Mouse (Mus musculus) adrenal gland, postnatal 25 days (tissue): ENCODE data around the gene Fermt3. TPM values are rescaled to one million over a fixed set of nuclear protein-coding genes. Genes with fewer than 3 reads are reported as not detected.

Experiments
- DNase-seq: peaks from one replicate; pipeline ENCODE4 v3.0.0; 2021; ENCODE audit warnings: mixed read lengths
- total RNA-seq: library from RNA; stranded (reverse); gene quantifications from 2 replicates; pipeline ENCODE4 v1.2.3, GENCODE M21; 2021

Gene Fermt3
- total RNA-seq, 1 experiment from 2014 or later = 4.2 TPM

DNA sequence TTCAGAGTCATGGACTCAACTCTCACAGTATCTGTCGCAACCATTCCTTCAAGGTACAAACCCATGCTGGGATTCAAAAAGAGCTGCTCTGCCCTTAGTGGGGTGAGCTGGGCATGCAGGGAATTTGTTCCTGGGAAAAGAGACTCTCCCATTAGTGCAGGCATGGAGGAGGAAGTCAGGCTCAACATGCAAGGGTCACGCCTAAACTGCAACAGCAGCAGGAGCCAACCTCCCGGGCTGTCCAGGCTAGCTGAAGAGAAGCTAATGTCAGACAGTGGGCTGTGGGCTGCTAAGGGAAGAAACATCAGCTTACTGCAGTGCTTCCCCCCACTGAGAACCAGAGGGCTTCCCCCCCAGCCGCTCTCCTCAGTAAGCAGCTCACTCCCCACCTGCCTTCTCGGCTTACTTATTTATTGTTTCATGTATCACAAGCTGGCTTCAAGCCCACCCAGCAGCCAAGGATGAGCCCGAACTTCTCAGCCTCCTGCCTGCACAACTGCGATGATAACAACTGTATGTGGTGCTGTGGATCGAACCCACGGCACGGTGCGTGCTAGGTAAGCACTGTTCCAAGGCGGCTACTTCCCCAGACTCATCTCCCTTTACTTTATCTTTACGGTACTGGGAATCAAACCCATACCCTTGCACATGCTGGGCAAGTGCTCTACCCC, 46.9 kb downstream of the Fermt3 start:
- no peak for DNase-seq

DNA sequence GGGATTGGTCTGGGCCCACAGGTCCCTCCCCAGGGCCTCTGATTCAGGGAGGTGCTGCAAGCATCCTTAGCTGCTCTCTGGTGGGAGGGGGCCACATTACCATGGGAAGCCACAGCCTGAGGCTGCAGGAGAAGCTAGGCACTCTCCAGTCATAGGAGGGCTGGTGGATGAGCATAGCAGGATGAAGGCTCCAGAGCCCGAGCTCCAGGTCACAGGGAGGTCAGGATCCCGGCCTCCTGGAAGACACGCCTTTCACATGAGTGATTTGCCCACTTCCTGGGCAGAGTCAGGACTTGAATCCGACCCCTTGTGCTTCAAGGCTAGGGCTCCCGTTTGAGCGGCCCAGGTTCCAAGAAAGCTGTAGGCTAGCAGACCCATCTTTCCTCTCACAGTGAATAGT, 47.6 kb downstream of the Fermt3 start:
- no peak for DNase-seq

DNA sequence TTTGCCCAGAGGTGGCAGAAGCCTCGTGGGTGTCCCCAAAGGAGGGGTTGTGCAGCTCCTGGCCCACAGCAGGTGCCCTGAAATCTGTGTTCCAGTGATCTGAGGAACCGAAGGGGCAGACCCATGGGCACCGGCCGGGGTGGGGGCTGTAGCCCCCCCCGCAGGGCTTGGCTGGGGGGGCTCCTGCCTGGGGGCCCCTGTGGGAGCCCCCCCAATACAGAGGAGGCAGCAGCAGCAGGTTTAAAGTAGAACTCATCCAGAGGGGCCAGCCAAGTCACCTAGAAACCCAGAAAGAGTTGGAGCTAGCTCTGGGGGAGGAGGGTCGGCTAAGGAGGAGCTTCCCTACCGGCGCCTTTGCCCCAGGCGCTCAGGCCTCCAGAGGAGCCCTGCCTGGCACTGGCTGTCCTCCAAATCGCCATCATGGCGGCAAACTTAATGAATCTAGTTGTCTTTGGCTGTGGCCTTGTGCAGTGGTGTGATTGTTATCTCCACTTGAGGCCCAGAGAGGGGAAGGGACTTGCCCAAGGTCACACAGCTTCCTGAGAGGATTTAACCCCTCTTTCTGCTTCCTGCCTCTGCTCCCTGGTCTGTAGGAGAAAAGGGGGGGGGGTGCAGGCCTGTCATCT, 48.7 kb downstream of the Fermt3 start:
- DNase-seq = no peak

- peak; percentile 89 for DNase-seq
Measured at GRCm38 (mm10) chr19:6969665-6970381, 49.4 kb downstream of the Fermt3 start.

GRCm38 (mm10) chr19:6969291-6969664, 50.0 kb downstream of the Fermt3 start:
- DNase-seq = no peak

GRCm38 (mm10) chr19:6968491-6969271, 50.6 kb downstream of the Fermt3 start:
- DNase-seq = no peak

DNA sequence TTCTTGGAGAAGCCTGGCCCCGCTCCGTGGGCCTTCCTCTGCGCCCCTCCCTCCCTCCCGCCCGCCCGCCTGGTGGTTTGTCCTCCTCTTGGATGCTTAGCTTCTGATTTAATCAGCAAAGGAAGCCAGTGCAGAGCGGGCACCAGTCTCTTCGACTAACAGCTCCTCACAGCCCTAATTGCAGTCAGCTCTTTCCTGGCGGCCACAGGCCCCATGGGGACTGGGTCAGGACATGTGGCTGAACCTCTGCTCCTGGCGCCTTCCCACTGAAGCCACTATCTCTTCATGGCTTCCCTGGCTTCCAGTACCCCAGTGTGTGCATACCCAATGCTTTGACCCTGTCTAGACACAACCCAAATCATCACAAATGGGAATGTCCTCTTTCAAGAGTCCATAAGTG, 62.8 kb downstream of the Fermt3 start:
- DNase-seq = no peak

- no peak for DNase-seq
Measured at GRCm38 (mm10) chr19:6955424-6955823, 63.8 kb downstream of the Fermt3 start.

- DNase-seq = peak; percentile 65
Measured at GRCm38 (mm10) chr19:6954046-6954445, 65.2 kb downstream of the Fermt3 start.

GRCm38 (mm10) chr19:6952712-6953037, 66.6 kb downstream of the Fermt3 start:
- DNase-seq = peak; percentile 73

DNA sequence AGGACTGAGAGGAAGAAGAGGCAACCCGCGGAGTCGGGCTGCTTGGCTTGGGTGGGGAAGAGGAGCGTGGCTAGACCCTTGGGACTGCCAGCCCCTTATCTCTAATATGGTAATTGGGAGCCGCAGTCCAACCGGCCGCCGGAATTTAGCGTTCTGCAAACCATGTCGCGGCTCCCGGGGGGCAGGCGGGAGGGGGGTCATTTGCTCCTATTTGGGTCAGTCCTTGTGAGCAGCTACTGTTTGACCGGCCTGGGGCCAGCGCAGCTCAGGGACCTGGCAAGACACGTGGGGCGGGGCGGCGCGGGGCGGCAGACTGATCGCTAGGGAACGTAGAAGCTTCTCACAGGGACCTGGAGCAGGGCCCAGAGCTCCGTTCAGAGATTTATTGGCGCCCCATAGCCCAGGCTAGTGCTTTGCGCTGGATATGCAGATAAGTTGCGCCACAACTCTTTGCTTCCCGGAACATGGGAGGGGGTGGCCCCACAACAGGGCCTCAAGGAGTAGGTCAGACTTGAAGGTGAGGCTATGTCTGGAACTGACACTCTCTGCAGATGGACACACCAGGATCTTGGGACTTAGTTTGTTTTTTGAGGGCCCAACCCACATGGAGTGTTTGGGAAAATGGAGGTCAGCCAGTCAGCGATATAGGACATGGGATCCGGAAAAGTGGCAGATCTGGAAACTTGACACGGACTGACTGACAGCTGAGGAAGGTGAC, 67.1 kb downstream of the Fermt3 start:
- DNase-seq = peak; percentile 88

DNA sequence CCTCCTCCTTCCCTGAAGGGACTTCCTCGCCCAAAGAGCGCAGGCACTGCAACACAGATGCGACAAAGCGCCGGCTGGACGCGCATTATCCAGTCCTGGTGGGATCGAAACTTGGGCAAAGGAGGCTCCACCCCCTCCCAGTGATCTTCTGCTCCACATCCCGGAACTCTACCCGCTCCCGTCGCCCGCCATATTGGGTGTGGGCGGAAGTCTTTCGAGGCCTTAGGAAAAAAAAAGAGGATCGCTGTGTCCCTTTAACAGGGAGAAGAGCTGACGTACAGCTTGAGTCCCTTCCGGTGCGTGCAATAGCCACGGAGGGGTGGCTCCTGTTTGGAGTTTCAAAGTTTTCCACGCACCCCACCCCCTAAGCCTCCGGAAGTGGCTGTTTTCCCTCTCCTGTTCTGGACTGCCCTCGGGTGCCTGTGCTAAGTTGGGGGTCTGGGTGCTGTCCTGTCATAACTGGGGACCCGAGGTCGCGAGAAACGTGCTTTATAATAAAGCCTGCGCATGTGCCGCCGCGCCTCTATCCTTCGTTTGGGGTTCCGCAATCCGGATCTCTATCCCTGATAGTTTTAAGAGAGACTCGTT, 67.8 kb downstream of the Fermt3 start:
- peak; percentile 92 for DNase-seq

GRCm38 (mm10) chr19:6950613-6951153, 68.6 kb downstream of the Fermt3 start:
- peak; percentile 61 for DNase-seq

DNA sequence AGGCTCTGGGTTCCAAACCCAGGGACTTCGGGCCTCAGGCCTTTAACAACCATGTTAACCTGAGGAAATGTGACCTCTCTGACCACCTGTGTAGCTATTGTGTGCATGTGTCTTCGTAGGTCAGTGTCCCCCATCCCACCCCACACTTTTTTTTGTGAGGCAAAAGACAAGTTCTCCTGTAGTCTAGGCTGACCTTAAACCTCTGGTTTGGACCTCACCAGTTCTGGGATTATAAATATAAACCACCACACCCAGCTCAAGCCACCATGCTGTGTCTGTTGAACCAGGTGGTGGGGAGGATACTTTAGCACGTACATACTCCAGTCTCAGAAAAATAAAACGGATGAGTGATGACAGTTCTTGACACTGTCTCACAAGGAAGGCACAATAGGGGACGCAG, 69.3 kb downstream of the Fermt3 start:
- DNase-seq = no peak

GRCm38 (mm10) chr19:6949532-6949931, 69.7 kb downstream of the Fermt3 start:
- no peak for DNase-seq

Other genes with a start within 250 kb of the Fermt3 start
- gene Rps6ka4, start 178.8 kb downstream of the Fermt3 start, total RNA-seq = 25.9 and 38.6 TPM in 2 replicates
- 0.62 and 1.1 TPM in 2 replicates for gene Ccdc88b, start 161.3 kb downstream of the Fermt3 start, total RNA-seq
- 95.2 and 108 TPM in 2 replicates for gene Trmt112, start 109.8 kb downstream of the Fermt3 start, total RNA-seq
- gene Prdx5, start 109.4 kb downstream of the Fermt3 start, total RNA-seq = 196 and 278 TPM in 2 replicates
- 44.2 and 44.6 TPM in 2 replicates for gene Esrra, start 97.7 kb downstream of the Fermt3 start, total RNA-seq
- gene Catsperz, start 94.1 kb downstream of the Fermt3 start, total RNA-seq = not detected in 2 replicates
- 0.12 TPM in 1 of 2 replicates, not detected in the other for gene Kcnk4, start 85.0 kb downstream of the Fermt3 start, total RNA-seq
- gene Bad, start 77.6 kb downstream of the Fermt3 start, total RNA-seq = 44.1 and 53.7 TPM in 2 replicates
- gene Gpr137, start 77.0 kb downstream of the Fermt3 start, total RNA-seq = 48.7 and 54.8 TPM in 2 replicates
- 140 and 178 TPM in 2 replicates for gene Ppp1r14b, start 44.5 kb downstream of the Fermt3 start, total RNA-seq
- gene Plcb3, start 43.0 kb downstream of the Fermt3 start, total RNA-seq = 49.1 and 59.8 TPM in 2 replicates
- 102 and 139 TPM in 2 replicates for gene Fkbp2, start 39.0 kb downstream of the Fermt3 start, total RNA-seq
- gene Vegfb, start 31.8 kb downstream of the Fermt3 start, total RNA-seq = 86.0 and 90.9 TPM in 2 replicates
- gene Dnajc4, start 26.9 kb downstream of the Fermt3 start, total RNA-seq = 46.9 and 50.3 TPM in 2 replicates
- 35.9 and 50.6 TPM in 2 replicates for gene Nudt22, start 23.4 kb downstream of the Fermt3 start, total RNA-seq
- gene Trpt1, start 23.3 kb downstream of the Fermt3 start, total RNA-seq = 15.9 and 19.5 TPM in 2 replicates
- 158 and 239 TPM in 2 replicates for gene Stip1, start 20.5 kb upstream of the Fermt3 start, total RNA-seq
- gene Macrod1, start 37.3 kb upstream of the Fermt3 start, total RNA-seq = 42.7 and 52.1 TPM in 2 replicates
- 1.6 and 2.0 TPM in 2 replicates for gene Flrt1, start 86.3 kb upstream of the Fermt3 start, total RNA-seq
- 102 and 132 TPM in 2 replicates for gene Otub1, start 186.8 kb upstream of the Fermt3 start, total RNA-seq
- 781 and 926 TPM in 2 replicates for gene Cox8a, start 198.1 kb upstream of the Fermt3 start, total RNA-seq
- gene Naa40, start 221.7 kb upstream of the Fermt3 start, total RNA-seq = 33.1 and 34.2 TPM in 2 replicates
- gene Rcor2, start 247.9 kb upstream of the Fermt3 start, total RNA-seq = 5.6 and 6.0 TPM in 2 replicates